Mouse (Mus musculus): Measurements from ENCODE around the gene Gpat3. TPM values are rescaled to one million over a fixed set of nuclear protein-coding genes. Genes with fewer than 3 reads are reported as not detected.
A peak's percentile ranks its signal among the peaks of the same experiment; 100 is the strongest.

The Gpat3 gene
- polyA plus RNA-seq, 1 experiment from 2014 or later = 0.42 TPM

DNA sequence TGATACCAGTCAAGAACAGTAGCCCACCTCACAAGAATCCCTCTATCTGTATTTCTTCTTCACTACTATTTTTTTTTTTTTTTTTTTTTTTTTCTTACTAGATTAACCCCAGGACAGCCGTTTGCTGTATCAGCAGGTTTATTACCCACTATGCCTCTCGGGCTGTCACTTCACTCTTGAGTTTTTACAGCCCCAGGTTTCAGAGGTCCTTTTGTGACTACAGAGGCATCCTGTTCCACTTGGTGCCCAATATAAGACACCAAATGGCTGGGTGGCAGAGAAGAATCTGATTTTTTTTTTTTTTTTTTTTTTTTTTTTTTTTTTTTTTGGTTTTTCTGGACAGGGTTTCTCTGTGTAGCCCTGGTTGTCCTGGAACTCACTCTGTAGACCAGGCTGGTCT lies 1.6 kb downstream of the Gpat3 start:
- no peak overlapping the region for H3K9ac ChIP-seq (ENCODE audit: low read depth, low read length)
- H3K27me3 ChIP-seq (ENCODE audit: control insufficient read depth, insufficient read depth, low read length) = peaks cover 28% of the 10 kb centered on the region
- H3K36me3 ChIP-seq (ENCODE audit: control insufficient read depth, insufficient read depth, low read length) = no peaks in the 10 kb centered on the region
- no peak overlapping the region; the same call in 1 of the 2 replicates for H3K4me3 ChIP-seq (ENCODE audit: low read length)
- WGBS = 8% methylated on average over 2 of the region's 2 CpGs
- 0 out of 2 replicates have a peak, but pooled peaks cover 5% of the 10 kb centered on the region for H3K4me1 ChIP-seq (ENCODE audit: control insufficient read depth, insufficient read depth, low read length)
- H3K9me3 ChIP-seq (ENCODE audit: control insufficient read depth, low read length) = peaks cover 2% of the 10 kb centered on the region; the same call in 1 of the 2 replicates
- no peak; the same call in 1 of the 2 replicates for ATAC-seq (ENCODE audit: low FRiP score, low TSS enrichment)
- no peak overlapping the region for H3K27ac ChIP-seq (ENCODE audit: low read depth, low read length)
- H3K4me2 ChIP-seq (replicated peaks; ENCODE audit: low read depth, low read length) = peak overlapping the region; percentile 93

DNA sequence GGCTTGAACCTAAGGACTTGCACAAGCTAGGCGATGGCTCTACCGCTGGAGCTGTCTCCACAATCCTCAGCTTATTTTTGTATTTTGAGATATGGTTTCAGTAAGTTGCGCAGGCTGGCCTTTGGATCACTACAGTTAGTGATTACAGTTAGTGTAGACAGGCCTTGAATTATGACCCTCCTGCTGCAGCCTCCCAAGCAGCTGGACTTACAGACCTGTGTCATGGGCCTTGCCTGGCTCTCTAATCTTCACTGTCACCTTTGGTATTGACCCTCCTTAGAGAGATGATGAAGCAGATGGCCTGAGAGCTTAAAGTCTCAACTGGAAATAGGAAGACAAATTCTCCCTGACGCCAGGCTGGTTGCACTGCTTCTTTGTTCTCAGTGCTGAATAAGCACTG lies 8.4 kb downstream of the Gpat3 start:
- Histone ChIP-seq H3K4me1 (ENCODE audit: control insufficient read depth, insufficient read depth, low read length) (no peaks in the 10 kb centered on the region), H3K9me3 (ENCODE audit: control insufficient read depth, low read length) (no peaks in the 10 kb centered on the region), H3K27me3 (ENCODE audit: control insufficient read depth, insufficient read depth, low read length) (no peaks in the 10 kb centered on the region), H3K4me3 (ENCODE audit: low read length) (no peak overlapping the region), H3K4me2 (replicated peaks; ENCODE audit: low read depth, low read length) (no peak overlapping the region), H3K27ac (ENCODE audit: low read depth, low read length) (no peak overlapping the region), H3K9ac (ENCODE audit: low read depth, low read length) (no peak overlapping the region), H3K36me3 (ENCODE audit: control insufficient read depth, insufficient read depth, low read length) (no peaks in the 10 kb centered on the region)
- WGBS = 77% methylated on average over 4 of the region's 4 CpGs
- ATAC-seq (ENCODE audit: low FRiP score, low TSS enrichment) = no peak

DNA sequence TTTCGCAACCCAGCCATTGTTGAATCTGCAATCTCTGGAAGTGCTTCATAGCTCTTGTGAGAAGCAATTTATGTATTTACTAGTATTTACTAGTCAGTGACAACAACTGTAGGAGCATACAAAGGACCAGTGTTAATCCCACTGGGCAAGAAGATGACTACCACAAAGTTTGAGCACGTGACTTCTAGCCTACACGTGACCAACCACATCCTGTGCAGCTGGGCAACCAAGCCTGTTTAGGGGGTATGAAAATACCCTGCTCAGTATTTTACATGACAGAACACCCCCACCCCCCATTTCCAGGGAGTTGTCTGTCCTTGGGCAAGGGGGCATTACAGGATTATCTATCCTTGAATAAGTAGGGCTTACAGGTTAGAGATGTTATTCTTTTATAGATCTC lies 11.0 kb downstream of the Gpat3 start:
- WGBS = 84% methylated on average over 3 of the region's 3 CpGs

DNA sequence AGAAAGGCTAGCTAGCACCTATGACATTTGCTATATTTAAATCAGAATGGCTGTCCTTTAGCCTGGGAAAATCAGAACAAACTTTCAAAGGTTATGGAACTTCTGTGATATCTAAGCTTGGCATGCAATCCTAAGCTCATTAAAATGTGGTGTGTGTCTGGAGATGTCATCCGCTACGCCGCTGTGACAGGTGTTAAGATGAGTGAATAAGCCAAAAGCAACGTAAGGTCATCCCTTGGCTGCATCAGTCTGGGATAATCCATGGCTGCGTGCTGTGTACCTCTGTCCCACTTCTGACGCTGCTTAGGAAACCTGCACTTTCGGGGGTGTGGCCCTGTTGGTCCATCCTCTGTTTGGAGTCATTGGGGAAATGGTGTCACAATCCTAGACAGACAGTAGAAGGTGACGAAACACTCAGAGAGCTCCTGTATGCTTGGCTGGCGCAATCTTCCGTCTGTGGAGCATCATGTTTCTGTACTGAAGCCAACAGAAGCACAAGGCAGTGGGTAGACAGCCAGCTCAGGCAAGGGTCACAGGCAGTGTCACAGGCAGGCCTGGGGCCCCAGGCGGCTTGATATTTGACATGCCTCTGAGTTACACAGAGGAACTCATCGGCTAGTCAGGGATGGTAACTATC lies 15.0 kb downstream of the Gpat3 start:
- ATAC-seq (ENCODE audit: low FRiP score, low TSS enrichment) = no peak
- H3K9me3 ChIP-seq (ENCODE audit: control insufficient read depth, low read length) = no peaks in the 10 kb centered on the region
- WGBS = 60% methylated on average over 12 of the region's 12 CpGs

More for the DNA sequence above, 11.0 kb downstream of the Gpat3 start:
- Histone ChIP-seq H3K4me1 (ENCODE audit: control insufficient read depth, insufficient read depth, low read length) (peaks cover 8% of the 10 kb centered on the region; the same call in 1 of the 2 replicates), H3K4me2 (replicated peaks; ENCODE audit: low read depth, low read length) (no peak overlapping the region), H3K9ac (ENCODE audit: low read depth, low read length) (no peak overlapping the region), H3K36me3 (ENCODE audit: control insufficient read depth, insufficient read depth, low read length) (no peaks in the 10 kb centered on the region), H3K4me3 (ENCODE audit: low read length) (no peak overlapping the region), H3K27ac (ENCODE audit: low read depth, low read length) (no peak overlapping the region), H3K9me3 (ENCODE audit: control insufficient read depth, low read length) (no peaks in the 10 kb centered on the region), H3K27me3 (ENCODE audit: control insufficient read depth, insufficient read depth, low read length) (no peaks in the 10 kb centered on the region)
- no peak for ATAC-seq (ENCODE audit: low FRiP score, low TSS enrichment)

DNA sequence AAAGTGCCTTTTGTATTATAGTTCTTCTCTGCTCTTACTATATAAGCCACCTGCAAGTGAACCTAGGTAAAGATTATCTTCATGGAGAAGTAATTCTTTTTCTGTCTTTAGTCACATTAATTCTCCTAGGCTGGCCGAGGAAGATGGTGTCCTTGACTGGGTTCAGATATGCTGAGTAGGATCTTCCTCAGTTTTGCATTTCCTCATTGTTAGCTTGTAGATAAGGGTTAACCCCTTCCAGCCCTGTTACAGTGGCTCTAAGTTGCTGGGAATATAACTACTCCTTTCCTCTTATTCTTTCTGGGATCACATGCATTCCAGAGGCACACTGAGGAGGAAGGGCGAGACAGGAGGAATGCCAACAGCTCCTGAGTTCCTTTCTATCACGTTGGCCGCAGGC lies 15.6 kb downstream of the Gpat3 start:
- no peak overlapping the region for H3K27ac ChIP-seq (ENCODE audit: low read depth, low read length)
- no peak overlapping the region for H3K9ac ChIP-seq (ENCODE audit: low read depth, low read length)
- no peak overlapping the region for H3K4me2 ChIP-seq (replicated peaks; ENCODE audit: low read depth, low read length)
- H3K36me3 ChIP-seq (ENCODE audit: control insufficient read depth, insufficient read depth, low read length) = no peaks in the 10 kb centered on the region
- no peaks in the 10 kb centered on the region for H3K27me3 ChIP-seq (ENCODE audit: control insufficient read depth, insufficient read depth, low read length)
- no peak overlapping the region for H3K4me3 ChIP-seq (ENCODE audit: low read length)
- WGBS = 57% methylated on average over 4 of the region's 4 CpGs
- H3K9me3 ChIP-seq (ENCODE audit: control insufficient read depth, low read length) = no peaks in the 10 kb centered on the region
- H3K4me1 ChIP-seq (ENCODE audit: control insufficient read depth, insufficient read depth, low read length) = peaks cover 8% of the 10 kb centered on the region; the same call in 1 of the 2 replicates
- no peak for ATAC-seq (ENCODE audit: low FRiP score, low TSS enrichment)

More for the DNA sequence above, 15.0 kb downstream of the Gpat3 start:
- H3K9ac ChIP-seq (ENCODE audit: low read depth, low read length) = no peak overlapping the region
- no peak overlapping the region for H3K4me2 ChIP-seq (replicated peaks; ENCODE audit: low read depth, low read length)
- H3K4me1 ChIP-seq (ENCODE audit: control insufficient read depth, insufficient read depth, low read length) = peaks cover 8% of the 10 kb centered on the region; the same call in 1 of the 2 replicates
- H3K27ac ChIP-seq (ENCODE audit: low read depth, low read length) = no peak overlapping the region
- H3K36me3 ChIP-seq (ENCODE audit: control insufficient read depth, insufficient read depth, low read length) = no peaks in the 10 kb centered on the region
- no peaks in the 10 kb centered on the region for H3K27me3 ChIP-seq (ENCODE audit: control insufficient read depth, insufficient read depth, low read length)
- H3K4me3 ChIP-seq (ENCODE audit: low read length) = no peak overlapping the region

DNA sequence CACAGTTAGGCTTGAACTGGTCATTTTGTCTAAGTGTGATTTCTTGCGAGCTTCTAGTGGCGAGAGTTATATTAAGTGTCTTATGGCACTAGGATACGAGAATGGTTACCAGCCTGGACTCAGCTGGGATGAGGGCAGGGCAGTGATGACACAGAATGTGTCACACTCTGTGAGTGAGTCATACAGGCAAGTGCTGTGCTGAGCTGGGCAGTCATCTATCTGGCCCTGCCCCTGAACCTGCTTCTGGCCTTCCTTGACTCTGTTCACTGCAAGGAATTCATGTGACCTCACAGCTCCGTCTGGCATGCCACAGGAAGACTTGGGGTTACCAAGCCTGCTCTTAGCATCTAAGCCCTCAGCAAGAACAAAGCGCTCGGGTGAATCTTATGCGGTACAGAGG lies 16.3 kb downstream of the Gpat3 start:
- no peak overlapping the region for H3K4me2 ChIP-seq (replicated peaks; ENCODE audit: low read depth, low read length)
- 84% methylated on average over 7 of the region's 7 CpGs for WGBS
- H3K4me3 ChIP-seq (ENCODE audit: low read length) = no peak overlapping the region
- no peaks in the 10 kb centered on the region for H3K9me3 ChIP-seq (ENCODE audit: control insufficient read depth, low read length)
- no peaks in the 10 kb centered on the region for H3K36me3 ChIP-seq (ENCODE audit: control insufficient read depth, insufficient read depth, low read length)
- H3K9ac ChIP-seq (ENCODE audit: low read depth, low read length) = no peak overlapping the region
- no peak overlapping the region for H3K27ac ChIP-seq (ENCODE audit: low read depth, low read length)
- no peak for ATAC-seq (ENCODE audit: low FRiP score, low TSS enrichment)
- H3K27me3 ChIP-seq (ENCODE audit: control insufficient read depth, insufficient read depth, low read length) = no peaks in the 10 kb centered on the region
- peaks cover 8% of the 10 kb centered on the region; the same call in 1 of the 2 replicates for H3K4me1 ChIP-seq (ENCODE audit: control insufficient read depth, insufficient read depth, low read length)

DNA sequence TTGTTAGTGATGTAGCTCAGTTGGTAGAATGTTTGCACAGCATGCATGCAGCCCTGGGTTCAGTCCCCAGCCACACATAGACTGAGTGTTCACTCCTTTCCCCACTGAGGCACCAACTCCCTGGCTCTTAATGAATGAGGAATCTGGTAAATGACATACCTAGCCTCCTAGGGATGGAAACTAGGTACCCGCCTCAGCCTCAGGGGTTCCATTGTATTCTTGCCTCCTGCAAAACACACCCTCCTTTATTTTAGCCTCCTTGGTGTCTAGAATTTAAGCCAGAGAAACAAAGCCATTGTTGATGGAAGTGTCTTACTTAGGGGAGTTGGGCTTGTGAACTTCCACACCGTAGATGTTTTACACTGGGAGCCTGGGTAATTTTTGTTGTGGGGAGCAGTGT lies 17.6 kb downstream of the Gpat3 start:
- Histone ChIP-seq H3K27ac (ENCODE audit: low read depth, low read length) (no peak overlapping the region), H3K36me3 (ENCODE audit: control insufficient read depth, insufficient read depth, low read length) (no peaks in the 10 kb centered on the region), H3K9ac (ENCODE audit: low read depth, low read length) (no peak overlapping the region), H3K9me3 (ENCODE audit: control insufficient read depth, low read length) (no peaks in the 10 kb centered on the region), H3K4me1 (ENCODE audit: control insufficient read depth, insufficient read depth, low read length) (peaks cover 8% of the 10 kb centered on the region; the same call in 1 of the 2 replicates), H3K4me3 (ENCODE audit: low read length) (no peak overlapping the region), H3K27me3 (ENCODE audit: control insufficient read depth, insufficient read depth, low read length) (no peaks in the 10 kb centered on the region), H3K4me2 (replicated peaks; ENCODE audit: low read depth, low read length) (no peak overlapping the region)
- no peak for ATAC-seq (ENCODE audit: low FRiP score, low TSS enrichment)
- WGBS = 93% methylated on average over 2 of the region's 2 CpGs

DNA sequence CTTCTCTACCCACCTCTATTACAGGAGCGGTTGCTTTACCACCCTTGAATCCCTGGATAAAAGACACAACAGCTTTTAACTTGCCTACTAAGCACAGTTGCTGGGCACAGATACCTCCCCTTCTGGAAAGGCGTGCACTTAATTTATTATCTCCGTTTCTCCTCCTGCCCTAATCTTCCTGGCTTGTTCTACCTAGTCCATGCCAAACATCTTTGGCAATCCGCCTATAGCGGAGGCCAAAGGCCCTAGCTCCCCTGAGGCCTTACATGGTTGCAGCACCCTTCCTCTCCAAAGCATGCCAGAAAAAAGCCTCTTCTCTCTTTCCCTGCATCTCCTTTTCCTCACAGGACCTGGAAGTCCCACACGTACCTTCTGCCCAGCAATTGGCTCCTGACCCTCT lies 18.9 kb downstream of the Gpat3 start:
- Histone ChIP-seq H3K27ac (ENCODE audit: low read depth, low read length) (no peak overlapping the region), H3K9me3 (ENCODE audit: control insufficient read depth, low read length) (no peaks in the 10 kb centered on the region), H3K4me2 (replicated peaks; ENCODE audit: low read depth, low read length) (no peak overlapping the region), H3K27me3 (ENCODE audit: control insufficient read depth, insufficient read depth, low read length) (no peaks in the 10 kb centered on the region), H3K4me1 (ENCODE audit: control insufficient read depth, insufficient read depth, low read length) (peaks cover 8% of the 10 kb centered on the region; the same call in 1 of the 2 replicates), H3K4me3 (ENCODE audit: low read length) (no peak overlapping the region), H3K9ac (ENCODE audit: low read depth, low read length) (no peak overlapping the region), H3K36me3 (ENCODE audit: control insufficient read depth, insufficient read depth, low read length) (no peaks in the 10 kb centered on the region)
- WGBS = 93% methylated on average over 6 of the region's 6 CpGs
- no peak for ATAC-seq (ENCODE audit: low FRiP score, low TSS enrichment)

DNA sequence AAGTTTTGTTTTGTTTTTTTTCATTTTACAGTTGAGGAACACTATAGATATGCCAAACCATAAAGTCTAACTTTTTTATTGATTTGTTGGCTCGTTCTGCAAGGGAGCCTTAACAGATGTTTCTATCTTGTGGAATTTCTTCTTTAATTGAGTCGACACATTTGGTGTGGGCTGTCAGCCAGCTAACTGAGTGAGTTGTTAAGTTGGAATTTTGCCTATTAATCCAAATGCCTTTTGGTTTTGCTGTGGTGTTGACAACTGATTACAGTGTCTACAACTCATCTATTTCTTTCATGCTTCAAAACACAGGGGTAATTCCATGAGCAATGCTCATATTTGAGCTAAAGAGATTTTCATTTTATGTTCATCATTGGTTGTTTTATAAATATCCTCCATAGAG lies 20.7 kb downstream of the Gpat3 start:
- no peaks in the 10 kb centered on the region for H3K36me3 ChIP-seq (ENCODE audit: control insufficient read depth, insufficient read depth, low read length)
- 0 out of 2 replicates have a peak, but pooled peaks cover 1% of the 10 kb centered on the region for H3K4me1 ChIP-seq (ENCODE audit: control insufficient read depth, insufficient read depth, low read length)
- H3K4me3 ChIP-seq (ENCODE audit: low read length) = no peak overlapping the region
- no peak overlapping the region for H3K27ac ChIP-seq (ENCODE audit: low read depth, low read length)
- peaks cover 4% of the 10 kb centered on the region; the same call in 1 of the 2 replicates for H3K9me3 ChIP-seq (ENCODE audit: control insufficient read depth, low read length)
- no peak for ATAC-seq (ENCODE audit: low FRiP score, low TSS enrichment)
- H3K9ac ChIP-seq (ENCODE audit: low read depth, low read length) = no peak overlapping the region
- WGBS = 52% methylated on average over 2 of the region's 2 CpGs
- H3K27me3 ChIP-seq (ENCODE audit: control insufficient read depth, insufficient read depth, low read length) = no peaks in the 10 kb centered on the region
- no peak overlapping the region for H3K4me2 ChIP-seq (replicated peaks; ENCODE audit: low read depth, low read length)
